Mouse (Mus musculus): ENCODE data around the gene Il27.

The Il27 gene

DNA sequence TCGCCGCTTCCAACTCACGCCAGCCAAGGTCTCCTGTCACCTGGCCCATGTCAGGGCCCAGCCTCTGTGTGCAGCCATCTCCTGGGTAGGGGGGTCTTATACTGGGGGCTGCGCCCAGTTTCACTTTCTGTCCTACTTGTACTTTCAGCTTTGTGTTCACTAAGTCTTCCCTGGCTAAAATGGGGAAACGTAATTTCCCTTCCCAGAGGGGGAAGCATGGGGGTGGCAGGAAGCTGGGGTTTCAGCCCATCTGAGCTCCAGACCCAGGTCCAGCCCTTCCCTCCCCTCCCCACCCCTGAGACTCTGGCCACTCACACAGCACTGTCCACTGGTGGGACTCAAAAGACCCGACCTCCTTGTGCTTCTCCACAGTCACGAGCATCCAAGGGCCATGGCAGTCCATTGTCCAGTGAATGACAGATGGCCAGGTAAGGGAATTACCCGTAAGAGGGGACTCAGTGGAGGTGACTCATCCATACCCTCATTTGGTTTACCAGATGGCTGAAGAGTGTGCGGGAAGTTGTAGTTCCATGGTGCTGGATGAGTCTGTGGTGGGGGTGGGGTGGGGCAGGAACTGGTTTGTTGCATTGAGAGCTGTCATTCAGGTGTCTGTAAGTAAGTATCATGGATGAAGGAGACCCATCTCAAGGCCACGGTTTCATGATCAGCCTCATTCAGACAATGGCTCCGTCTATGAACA lies at the start of gene Il27:
Il27 (minus strand) TSS at position 80 of the 700 bp plus-strand sequence.
- DNase-seq (ENCODE audit: low spot score in 2 of 2), result no peak

DNA sequence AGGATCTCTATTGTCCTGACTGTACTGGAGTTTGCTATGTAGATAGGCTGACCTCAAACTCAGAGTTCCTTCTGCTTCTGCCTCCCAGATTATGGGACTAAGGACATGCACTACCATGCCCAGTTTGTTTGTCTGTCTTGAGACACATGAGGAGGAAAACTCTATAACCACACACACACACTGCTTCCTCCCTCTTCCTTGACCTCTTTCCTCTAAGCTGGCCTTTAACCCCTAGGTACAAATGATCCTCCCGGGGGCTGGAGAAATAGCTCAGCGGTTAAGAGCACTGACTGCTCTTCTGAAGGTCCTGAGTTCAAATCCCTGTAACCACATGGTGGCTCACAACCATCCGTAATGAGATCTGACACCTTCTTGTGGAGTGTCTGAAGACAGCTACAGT lies 49.6 kb upstream of the Il27 start:
- DNase-seq (ENCODE audit: low spot score in 2 of 2), result no peak

DNA sequence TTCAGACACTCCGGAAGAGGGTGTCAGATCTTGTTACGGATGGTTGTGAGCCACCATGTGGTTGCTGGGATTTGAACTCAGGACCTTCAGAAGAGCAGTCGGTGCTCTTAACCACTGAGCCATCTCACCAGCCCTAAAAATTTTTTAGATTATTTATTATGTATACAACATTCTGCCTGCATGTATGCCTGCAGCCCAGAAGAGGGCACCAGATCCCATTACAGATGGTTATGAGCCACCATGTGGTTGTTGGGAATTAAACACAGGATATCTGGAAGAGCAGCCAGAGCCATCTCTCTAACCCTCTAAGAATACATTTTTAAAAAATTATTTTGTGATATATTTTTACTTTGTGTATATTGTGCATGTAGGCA lies 48.5 kb upstream of the Il27 start:
- peak in 1 of 2 experiments; percentile 43 for DNase-seq (ENCODE audit: low spot score in 2 of 2)

DNA sequence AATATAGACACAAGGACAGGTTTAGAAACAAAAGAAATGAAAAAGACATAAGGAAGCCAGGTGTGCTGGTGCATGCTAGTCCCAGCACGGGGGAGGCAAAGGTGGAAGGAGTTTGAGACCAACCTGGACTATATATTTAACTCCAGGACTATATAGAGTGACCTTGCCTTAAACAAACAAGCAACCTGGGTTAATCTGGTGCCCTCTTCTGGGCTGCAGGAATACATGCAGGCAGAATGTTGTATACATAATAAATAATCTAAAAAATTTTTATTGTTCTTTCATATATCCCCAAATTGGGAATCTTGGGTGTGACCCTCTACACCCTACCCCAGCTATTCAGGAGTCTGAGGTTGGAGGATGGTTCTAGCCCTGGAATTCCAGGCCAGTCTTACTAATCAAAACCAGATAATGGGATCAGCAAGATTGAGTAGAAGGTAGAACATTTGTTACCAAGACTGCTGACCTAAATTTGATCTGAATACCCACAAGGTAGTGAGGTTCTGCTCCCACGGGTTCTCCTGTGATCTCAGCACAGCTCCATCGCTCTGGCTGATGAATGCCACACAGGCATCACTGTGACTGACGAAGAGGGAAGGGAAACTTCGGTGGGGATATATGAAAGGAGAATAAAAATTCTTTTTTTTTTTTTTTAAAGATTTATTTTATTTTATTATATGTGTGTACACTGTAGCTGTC lies 48.0 kb upstream of the Il27 start:
- no peak for DNase-seq (ENCODE audit: low spot score in 2 of 2)

GRCm38 (mm10) chr7:126636733-126637520 lies 42.2 kb upstream of the Il27 start:
- DNase-seq (ENCODE audit: low spot score in 2 of 2), result no peak

GRCm38 (mm10) chr7:126635375-126635774 lies 40.6 kb upstream of the Il27 start:
- DNase-seq (ENCODE audit: low spot score in 2 of 2), result no peak

DNA sequence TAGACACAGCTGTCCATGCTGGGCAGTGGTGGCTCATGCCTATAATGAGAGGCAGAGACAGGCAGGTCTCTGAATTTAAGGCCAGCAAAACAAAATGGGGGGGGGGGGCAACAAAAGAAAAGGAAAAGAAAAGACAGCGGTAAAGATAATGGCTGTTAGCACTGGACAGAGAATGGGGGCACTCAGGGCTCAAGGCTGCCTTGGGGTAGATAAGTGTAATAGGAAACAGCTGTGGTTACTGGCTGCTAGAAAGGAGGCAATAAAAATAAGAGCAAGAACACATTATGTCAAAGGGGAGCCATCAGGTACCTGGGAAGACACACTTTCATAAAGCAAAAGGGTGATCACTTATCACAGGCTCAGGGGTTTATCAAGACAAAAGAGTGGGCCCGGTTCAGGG lies 37.7 kb upstream of the Il27 start:
- DNase-seq (ENCODE audit: low spot score in 2 of 2), result no peak

DNA sequence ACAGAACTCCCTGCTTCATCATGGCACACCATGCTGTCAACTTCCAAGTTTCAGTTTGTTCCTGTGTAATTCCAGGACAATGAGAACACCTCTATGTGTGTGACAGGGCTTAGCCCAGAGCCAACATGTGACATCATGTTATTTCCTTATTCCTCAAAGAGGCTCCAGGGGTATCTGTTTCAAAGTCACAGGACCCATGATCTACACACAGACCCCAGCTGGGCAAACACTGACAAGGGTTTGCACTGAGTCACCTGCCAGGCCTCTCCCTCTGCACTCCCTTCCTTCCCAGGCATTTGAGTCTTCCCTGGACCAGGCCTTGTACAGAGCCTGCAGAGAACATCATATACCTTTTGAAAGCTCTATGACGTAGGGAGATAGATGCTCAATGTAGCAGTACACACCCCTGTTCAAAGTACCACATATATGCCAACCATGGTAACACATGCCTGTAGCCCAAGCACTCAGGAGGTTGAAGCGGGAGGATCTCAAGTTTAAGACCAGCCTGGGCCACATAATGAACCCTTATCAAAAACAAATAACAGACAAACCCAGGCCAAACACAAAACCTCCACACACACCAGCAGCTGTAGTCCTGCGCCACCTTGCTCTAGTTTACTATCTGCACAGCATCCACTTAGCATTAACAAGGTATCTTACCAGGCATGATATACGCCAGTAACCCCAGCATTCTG lies 36.2 kb upstream of the Il27 start, which contains the start of gene Nupr1:
Nupr1 (minus strand) TSS at position 38 of the 695 bp plus-strand sequence.
- DNase-seq (ENCODE audit: low spot score in 2 of 2), result no peak

- DNase-seq (ENCODE audit: low spot score in 2 of 2), result no peak
Measured at GRCm38 (mm10) chr7:126629915-126630314, 35.2 kb upstream of the Il27 start.

GRCm38 (mm10) chr7:126628111-126628510 lies 33.4 kb upstream of the Il27 start:
- no peak for DNase-seq (ENCODE audit: low spot score in 2 of 2)

GRCm38 (mm10) chr7:126625807-126626600 lies 31.3 kb upstream of the Il27 start:
- no peak for DNase-seq (ENCODE audit: low spot score in 2 of 2)

GRCm38 (mm10) chr7:126625369-126625768 lies 30.6 kb upstream of the Il27 start:
- peak; percentile 90 to 91 for DNase-seq (ENCODE audit: low spot score in 2 of 2)

GRCm38 (mm10) chr7:126624774-126625173 lies 30.0 kb upstream of the Il27 start:
- DNase-seq (ENCODE audit: low spot score in 2 of 2), result no peak

DNA sequence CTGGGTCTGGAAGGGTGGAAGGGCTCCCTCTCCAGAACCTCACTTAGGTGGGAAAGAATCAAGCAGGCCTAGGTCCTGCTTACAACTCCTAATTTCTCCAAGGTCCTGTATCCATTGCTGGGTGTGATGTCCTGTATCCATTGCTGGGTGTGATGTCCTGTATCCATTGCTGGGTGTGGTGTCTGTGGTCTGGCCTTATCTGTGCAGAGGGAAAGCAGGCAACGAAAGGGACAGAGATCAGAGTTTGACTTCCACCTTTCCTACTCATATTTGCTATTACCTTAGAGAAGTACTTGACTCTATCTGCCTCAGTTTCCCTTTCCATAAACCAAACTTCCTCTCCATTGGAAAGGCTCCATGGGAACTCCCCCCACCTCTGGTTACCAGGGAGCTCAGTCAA lies 28.6 kb upstream of the Il27 start:
- DNase-seq (ENCODE audit: low spot score in 2 of 2), result no peak

DNA sequence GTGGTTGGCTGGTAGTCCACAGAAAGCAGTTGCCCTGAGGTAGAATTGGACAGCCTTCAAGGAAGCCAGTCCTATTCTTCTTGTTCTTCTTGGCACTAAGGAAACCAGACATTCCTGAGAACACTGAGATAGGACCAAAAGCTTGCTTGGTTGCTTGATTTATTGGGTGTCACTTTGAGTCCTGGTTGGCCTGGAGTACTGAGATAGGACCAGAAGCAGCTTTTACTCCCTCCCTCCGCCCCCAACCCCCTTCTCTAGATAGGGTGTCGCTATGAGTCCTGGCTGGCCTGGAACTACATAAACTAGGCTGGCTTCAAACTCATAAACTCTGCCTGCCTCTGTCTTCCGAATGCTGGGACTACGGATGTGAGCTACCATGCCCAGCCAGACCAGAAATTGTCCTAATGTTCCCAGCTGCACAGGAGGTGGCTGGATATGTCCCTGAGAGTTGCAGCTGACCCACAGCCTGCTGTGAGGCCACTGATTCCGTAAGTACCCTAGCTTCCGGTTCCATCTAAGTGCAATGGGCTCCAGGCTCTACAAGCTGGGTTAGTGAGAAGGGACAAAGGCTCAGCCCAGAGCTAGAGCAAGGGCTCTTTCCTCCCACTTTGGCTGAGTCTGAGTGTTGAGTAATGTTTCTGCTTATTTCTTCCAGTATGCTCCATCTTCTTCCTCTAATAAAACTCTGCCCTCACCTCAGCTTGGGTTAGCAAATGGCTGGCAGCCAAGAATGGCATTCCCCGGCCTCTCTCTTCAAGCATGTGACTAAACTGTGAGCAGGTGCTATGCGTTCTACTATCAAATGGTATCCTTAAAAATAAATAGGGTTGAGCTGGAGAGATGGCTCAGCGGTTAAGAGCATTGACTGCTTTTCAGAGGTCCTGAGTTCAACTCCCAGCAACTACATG lies 27.0 kb upstream of the Il27 start:
- no peak for DNase-seq (ENCODE audit: low spot score in 2 of 2)

- DNase-seq (ENCODE audit: low spot score in 2 of 2), result no peak
Measured at GRCm38 (mm10) chr7:126619559-126620275, 25.0 kb upstream of the Il27 start.

DNA sequence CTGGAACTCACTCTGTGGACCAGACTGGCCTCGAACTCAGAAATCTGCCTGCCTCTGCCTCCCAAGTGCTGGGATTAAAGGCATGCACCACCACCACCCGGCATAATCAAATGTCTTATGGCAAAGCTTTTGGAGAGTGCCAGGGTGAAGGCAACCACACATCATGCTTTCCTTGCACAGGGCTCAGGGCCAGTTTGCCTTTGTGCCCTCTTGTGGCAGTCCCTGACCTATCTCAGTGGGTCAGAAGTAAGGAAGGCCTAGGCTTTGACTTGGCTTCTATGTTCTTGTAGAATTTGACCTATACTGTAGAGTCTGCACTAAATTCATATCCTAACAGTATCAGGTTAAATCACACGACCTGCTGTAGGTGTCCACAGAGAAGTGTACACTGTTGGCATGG lies 22.0 kb upstream of the Il27 start:
- DNase-seq (ENCODE audit: low spot score in 2 of 2), result no peak

DNA sequence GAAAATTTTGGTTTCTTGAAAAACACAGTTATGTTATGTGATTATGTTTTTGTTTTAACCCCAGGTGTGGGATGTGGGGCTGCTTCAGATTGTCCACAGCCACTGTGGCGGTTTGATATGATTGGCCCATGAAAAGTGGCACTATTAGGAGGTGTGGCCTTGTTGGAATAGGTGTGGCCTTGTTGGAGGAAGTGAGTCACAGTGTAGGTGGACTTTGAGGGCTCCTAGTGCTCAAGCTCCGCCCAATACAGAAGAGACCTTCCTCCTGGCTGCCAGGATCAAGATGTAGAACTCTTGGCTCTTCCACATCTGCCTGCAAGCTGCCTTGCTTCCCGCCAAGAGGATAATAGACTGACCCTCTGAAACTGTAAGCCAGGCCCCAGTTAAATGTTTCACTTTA lies 18.0 kb upstream of the Il27 start:
- no peak for DNase-seq (ENCODE audit: low spot score in 2 of 2)

DNA sequence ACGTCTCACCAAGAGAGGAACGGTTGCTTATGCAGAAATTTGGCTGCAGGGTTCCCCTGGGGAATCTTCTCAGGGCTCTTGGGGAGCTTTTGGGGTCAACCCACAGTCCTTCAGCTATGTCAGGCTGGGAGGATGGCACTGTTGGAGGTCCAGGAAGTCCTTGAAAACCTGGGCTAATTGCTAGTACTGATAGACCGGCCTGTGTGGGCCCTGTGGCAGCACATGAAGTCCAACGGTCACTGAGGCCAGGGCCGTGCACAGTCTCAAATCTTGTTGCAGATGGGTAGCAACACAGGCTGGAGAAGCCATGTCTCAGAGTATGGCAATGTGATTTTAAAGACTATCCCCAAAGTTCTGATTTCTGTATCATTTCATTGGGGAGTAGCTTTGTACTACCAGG lies 13.1 kb upstream of the Il27 start:
- DNase-seq (ENCODE audit: low spot score in 2 of 2), result no peak

Measured in heart, adult 9 months (tissue).